Mouse (Mus musculus): ENCODE data around the gene Rcor3. TPM values are rescaled to one million over a fixed set of nuclear protein-coding genes. Genes with fewer than 3 reads are reported as not detected.

The Rcor3 gene
- polyA plus RNA-seq, 1 experiment from 2014 or later: 6.2 TPM

- H3K27me3 ChIP-seq (ENCODE audit: insufficient read depth, low read length): no peaks in the 10 kb centered on the region
- H3K27ac ChIP-seq (ENCODE audit: low read depth): no peak overlapping the region
- no peak overlapping the region for H3K4me3 ChIP-seq (ENCODE audit: low read depth, low read length)
- no peak for TF ChIP-seq CTCF (IDR thresholded peaks at IDR 0.05; ENCODE audit: low read depth)
- no peak for TF ChIP-seq EP300 (IDR thresholded peaks at IDR 0.05; ENCODE audit: low read depth)
- no peak overlapping the region for H3K4me2 ChIP-seq (ENCODE audit: low read depth, low read length)
- no peak overlapping the region for H3K9ac ChIP-seq (replicated peaks)
- WGBS (ENCODE audit: insufficient replicate concordance): 87% methylated on average over 10 of the region's 10 CpGs
- no peak for DNase-seq
- ATAC-seq: no peak
- peaks cover 5% of the 10 kb centered on the region; the same call in 1 of the 2 replicates for H3K9me3 ChIP-seq (ENCODE audit: low read length)
- no peaks in the 10 kb centered on the region for H3K4me1 ChIP-seq (ENCODE audit: insufficient read depth)
- H3K36me3 ChIP-seq (replicated peaks; ENCODE audit: insufficient read depth, low read length): peaks cover 14% of the 10 kb centered on the region
These were observed 79.0 kb downstream of the Rcor3 start for GRCm38 (mm10) chr1:192058911-192059310.

GRCm38 (mm10) chr1:192053726-192054125 is 84.1 kb downstream of the Rcor3 start:
- ATAC-seq: no peak
- Histone ChIP-seq H3K4me1 (ENCODE audit: insufficient read depth) (no peaks in the 10 kb centered on the region), H3K9ac (replicated peaks) (no peak overlapping the region), H3K9me3 (ENCODE audit: low read length) (no peaks in the 10 kb centered on the region), H3K4me2 (ENCODE audit: low read depth, low read length) (no peak overlapping the region), H3K4me3 (ENCODE audit: low read depth, low read length) (no peak overlapping the region), H3K36me3 (replicated peaks; ENCODE audit: insufficient read depth, low read length) (peaks cover 8% of the 10 kb centered on the region), H3K27ac (ENCODE audit: low read depth) (no peak overlapping the region), H3K27me3 (ENCODE audit: insufficient read depth, low read length) (no peaks in the 10 kb centered on the region)
- TF ChIP-seq EP300 (IDR thresholded peaks at IDR 0.05; ENCODE audit: low read depth): no peak
- no peak for TF ChIP-seq CTCF (IDR thresholded peaks at IDR 0.05; ENCODE audit: low read depth)
- 86% methylated on average over 3 of the region's 3 CpGs for WGBS (ENCODE audit: insufficient replicate concordance)
- no peak for DNase-seq

- H3K27ac ChIP-seq (ENCODE audit: low read depth): no peak overlapping the region
- DNase-seq: no peak
- no peak for ATAC-seq
- WGBS (ENCODE audit: insufficient replicate concordance): 86% methylated on average over 5 of the region's 5 CpGs
- H3K9me3 ChIP-seq (ENCODE audit: low read length): no peaks in the 10 kb centered on the region
- no peak overlapping the region for H3K4me3 ChIP-seq (ENCODE audit: low read depth, low read length)
- H3K27me3 ChIP-seq (ENCODE audit: insufficient read depth, low read length): no peaks in the 10 kb centered on the region
- TF ChIP-seq CTCF (IDR thresholded peaks at IDR 0.05; ENCODE audit: low read depth) (no peak), EP300 (IDR thresholded peaks at IDR 0.05; ENCODE audit: low read depth) (no peak)
- H3K4me2 ChIP-seq (ENCODE audit: low read depth, low read length): no peak overlapping the region
- H3K9ac ChIP-seq (replicated peaks): no peak overlapping the region
- peaks cover 5% of the 10 kb centered on the region for H3K36me3 ChIP-seq (replicated peaks; ENCODE audit: insufficient read depth, low read length)
- no peaks in the 10 kb centered on the region for H3K4me1 ChIP-seq (ENCODE audit: insufficient read depth)
These were observed 84.9 kb downstream of the Rcor3 start for GRCm38 (mm10) chr1:192052986-192053385.

GRCm38 (mm10) chr1:192052461-192052860 is 85.4 kb downstream of the Rcor3 start:
- no peak for ATAC-seq
- Histone ChIP-seq H3K27me3 (ENCODE audit: insufficient read depth, low read length) (no peaks in the 10 kb centered on the region), H3K4me1 (ENCODE audit: insufficient read depth) (no peaks in the 10 kb centered on the region), H3K27ac (ENCODE audit: low read depth) (no peak overlapping the region), H3K4me3 (ENCODE audit: low read depth, low read length) (no peak overlapping the region), H3K9me3 (ENCODE audit: low read length) (no peaks in the 10 kb centered on the region), H3K9ac (replicated peaks) (no peak overlapping the region), H3K4me2 (ENCODE audit: low read depth, low read length) (no peak overlapping the region), H3K36me3 (replicated peaks; ENCODE audit: insufficient read depth, low read length) (peaks cover 5% of the 10 kb centered on the region; the same call in 1 of the 2 replicates)
- TF ChIP-seq CTCF (IDR thresholded peaks at IDR 0.05; ENCODE audit: low read depth) (no peak), EP300 (IDR thresholded peaks at IDR 0.05; ENCODE audit: low read depth) (no peak)
- DNase-seq: no peak
- WGBS (ENCODE audit: insufficient replicate concordance): 86% methylated on average over 8 of the region's 8 CpGs

Other genes with a start within 250 kb of the Rcor3 start
- gene Slc30a1, start 231.3 kb downstream of the Rcor3 start, polyA plus RNA-seq (2015; fragmentation: Nextera tagmentation; extraction: Ambion mirVana): 4.3 and 7.0 TPM in 2 replicates
- 0.09 and 0.12 TPM in 2 replicates for gene Rd3, start 160.7 kb downstream of the Rcor3 start, polyA plus RNA-seq (2015; fragmentation: Nextera tagmentation; extraction: Ambion mirVana)
- 3.4 and 4.2 TPM in 2 replicates for gene Traf5, start 45.5 kb downstream of the Rcor3 start, polyA plus RNA-seq (2015; fragmentation: Nextera tagmentation; extraction: Ambion mirVana)
- gene Kcnh1, start 52.7 kb upstream of the Rcor3 start, polyA plus RNA-seq (2015; fragmentation: Nextera tagmentation; extraction: Ambion mirVana): not detected in 2 replicates

Data from liver, postnatal 0 days (tissue).